Mouse (Mus musculus) megakaryocyte, embryonic 14.5 days (primary cell): ENCODE results near the gene Ppp1r18.

Experiments used
- FLI1 ChIP-seq: IDR thresholded peaks from 2 replicates; pipeline ENCODE4 v1.6.1; 2012; ENCODE audit warnings: low read length, inconsistent platforms, mixed read lengths
- GATA1 ChIP-seq: IDR thresholded peaks from 3 replicates; pipeline ENCODE4 v1.6.1; 2012; ENCODE audit warnings: mixed read lengths, low read length, inconsistent platforms, borderline replicate concordance

DNA sequence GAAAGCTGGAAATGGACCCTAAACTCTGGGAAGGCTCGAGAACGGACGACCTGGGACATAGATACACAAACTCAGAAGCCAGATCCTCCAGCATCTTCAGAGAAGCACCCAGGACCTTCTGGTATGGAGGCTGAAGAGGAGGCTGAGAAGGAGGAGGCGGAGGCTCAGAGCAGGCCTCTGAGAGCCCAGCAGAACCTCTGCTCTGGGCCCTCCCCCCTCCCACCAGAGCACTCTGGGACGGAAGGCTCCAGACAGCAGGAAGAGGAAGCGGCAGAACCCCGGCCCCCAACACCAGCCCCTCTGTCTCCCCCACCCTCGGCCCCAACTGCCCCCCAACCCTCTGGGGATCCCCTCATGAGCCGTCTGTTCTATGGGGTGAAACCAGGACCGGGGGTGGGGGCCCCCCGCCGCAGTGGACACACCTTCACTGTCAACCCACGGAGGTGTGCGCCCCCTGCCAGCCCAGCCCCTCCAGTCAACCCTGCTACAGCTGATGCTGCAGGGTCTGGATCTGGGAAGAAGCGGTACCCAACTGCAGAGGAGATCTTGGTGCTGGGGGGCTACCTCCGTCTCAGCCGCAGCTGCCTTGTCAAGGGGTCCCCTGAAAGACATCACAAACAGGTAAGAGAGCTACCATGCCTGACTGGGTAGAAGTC is 2.9 kb downstream of the Ppp1r18 start:
- TF ChIP-seq GATA1 (no peak), FLI1 (no peak)
